Mouse (Mus musculus) layer of hippocampus, adult 2 months (tissue): ENCODE measurements around the gene Sh3gl1. TPM values are rescaled to one million over a fixed set of nuclear protein-coding genes. Genes with fewer than 3 reads are reported as not detected.

Experiments
- DNase-seq, 2 experiments: peaks; one replicate each; pipeline ENCODE4 v3.0.0; 2022; ENCODE audit warnings: low spot score in 2 of 2
- H3K27ac ChIP-seq: fragments of 200-600 bp; 2 replicates; pipeline ENCODE4 v1.8.1; 2022
- H3K4me3 ChIP-seq: fragments of 200-600 bp; 2 replicates; pipeline ENCODE4 v1.8.1; 2022; ENCODE audit warnings: mild to moderate bottlenecking
- CTCF ChIP-seq: fragments of 200-600 bp; conservative IDR thresholded peaks from 2 replicates; pipeline ENCODE4 v1.8.1; 2022; ENCODE audit warnings: antibody characterized with exemption, mild to moderate bottlenecking, moderate library complexity
- total RNA-seq, 2 experiments: library from RNA; stranded (reverse); gene quantifications; 2 replicates each; pipeline ENCODE4 v1.2.3; 2021

Sh3gl1 gene
- total RNA-seq, 2 experiments from 2014 or later: 63.0 to 69.7 TPM

DNA sequence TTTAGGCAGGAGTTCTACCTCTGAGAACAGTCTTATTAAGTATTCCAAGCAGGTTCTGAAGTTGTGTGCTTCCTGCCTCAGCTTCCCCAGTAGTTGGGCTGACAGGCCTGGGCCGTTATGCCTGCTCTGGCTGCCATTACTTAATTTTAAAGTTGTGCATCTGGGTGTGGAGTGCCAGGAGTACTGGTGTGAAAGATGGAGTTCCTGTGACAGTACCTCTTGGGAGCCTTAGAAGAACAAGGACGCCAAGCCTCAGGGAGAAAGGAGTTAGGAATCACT lies 26.5 kb downstream of the Sh3gl1 start:
- Histone ChIP-seq H3K27ac (peak overlapping the region; percentile 95), H3K4me3 (peak overlapping the region; percentile 97)
- no peak for DNase-seq
- TF ChIP-seq CTCF: no peak

DNA sequence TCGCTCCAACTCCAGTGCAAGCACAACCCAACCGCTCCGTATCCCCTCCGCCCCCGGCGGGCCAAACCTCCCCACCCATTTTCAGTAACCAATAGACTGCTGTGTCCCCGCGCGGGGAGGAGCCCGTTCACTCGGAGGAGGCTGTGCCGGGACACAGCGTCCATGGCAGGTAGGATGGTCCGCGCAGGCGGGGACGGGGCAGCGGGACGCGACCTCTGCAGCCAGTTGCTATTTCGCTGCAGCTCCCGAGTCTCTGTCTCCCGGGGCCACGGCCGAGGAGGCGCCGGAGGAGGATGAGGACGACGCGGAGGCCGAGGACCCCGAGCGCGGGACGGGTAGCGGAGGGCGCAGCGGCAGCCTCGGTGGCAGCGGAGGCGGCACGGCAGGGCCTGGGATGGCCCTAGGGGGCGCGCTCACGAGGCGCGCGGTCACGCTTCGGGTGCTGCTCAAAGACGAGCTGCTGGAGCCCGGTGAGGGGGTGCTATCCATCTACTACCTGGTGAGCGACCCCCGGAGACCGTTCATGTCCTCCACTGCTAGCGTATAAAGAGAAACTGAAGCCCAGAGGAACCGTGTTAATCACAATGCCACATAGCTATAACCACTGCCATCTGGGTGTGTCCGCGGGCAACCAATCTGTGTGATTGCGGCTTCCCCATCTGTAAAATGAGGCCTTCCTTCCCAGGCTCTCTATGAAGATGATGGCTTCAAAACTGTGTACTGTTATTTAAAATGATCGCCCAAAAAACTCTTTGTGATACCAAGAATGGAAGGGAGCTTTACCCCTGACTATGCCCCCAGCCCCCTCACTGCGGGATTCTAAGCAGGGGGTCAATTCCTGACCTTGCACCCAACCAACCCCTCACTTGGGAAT lies 27.1 kb downstream of the Sh3gl1 start:
- peak; percentile 92 to 93 for DNase-seq
- peak; percentile 71 for TF ChIP-seq CTCF
- H3K4me3 ChIP-seq: peak overlapping the region; percentile 97
- peak overlapping the region; percentile 95 for H3K27ac ChIP-seq

DNA sequence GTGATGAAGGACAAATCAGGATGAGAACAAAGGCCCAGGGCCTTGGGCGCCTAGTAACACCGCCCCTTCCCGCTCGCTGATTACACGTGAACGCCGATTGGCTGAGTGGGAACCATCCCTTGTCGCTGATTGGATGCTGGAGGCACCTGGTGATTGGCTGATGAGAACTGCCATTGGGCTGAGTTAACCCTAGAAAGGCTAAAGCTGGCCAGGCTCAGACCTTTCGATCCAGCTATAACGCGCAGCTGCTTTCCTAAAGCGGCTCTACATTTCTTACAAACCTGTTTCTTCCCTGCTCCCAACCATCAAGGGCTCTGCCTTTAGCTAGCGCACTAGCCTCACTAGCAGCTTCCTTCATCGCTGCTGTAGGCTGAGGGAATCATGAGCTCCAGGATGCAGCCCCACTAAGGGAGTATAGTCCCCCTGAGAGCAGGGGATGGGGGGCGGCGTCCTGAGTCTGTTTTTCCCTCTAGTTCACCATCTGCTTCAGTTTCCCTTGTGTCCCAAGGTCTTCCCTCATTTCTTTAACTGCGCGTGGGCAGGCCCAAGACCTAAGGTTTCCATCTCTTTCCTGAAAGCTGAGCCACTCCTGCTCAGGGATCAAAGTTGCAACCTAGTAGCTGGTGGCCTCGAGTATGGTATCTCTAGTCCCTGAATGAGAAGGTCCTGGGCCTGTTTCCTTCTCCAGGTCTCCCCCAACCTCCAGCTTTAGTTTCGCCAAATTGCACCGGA lies 27.9 kb downstream of the Sh3gl1 start:
- TF ChIP-seq CTCF: no peak
- peak; percentile 90 to 95 for DNase-seq
- Histone ChIP-seq H3K4me3 (peak overlapping the region; percentile 97), H3K27ac (peak overlapping the region; percentile 95)

DNA sequence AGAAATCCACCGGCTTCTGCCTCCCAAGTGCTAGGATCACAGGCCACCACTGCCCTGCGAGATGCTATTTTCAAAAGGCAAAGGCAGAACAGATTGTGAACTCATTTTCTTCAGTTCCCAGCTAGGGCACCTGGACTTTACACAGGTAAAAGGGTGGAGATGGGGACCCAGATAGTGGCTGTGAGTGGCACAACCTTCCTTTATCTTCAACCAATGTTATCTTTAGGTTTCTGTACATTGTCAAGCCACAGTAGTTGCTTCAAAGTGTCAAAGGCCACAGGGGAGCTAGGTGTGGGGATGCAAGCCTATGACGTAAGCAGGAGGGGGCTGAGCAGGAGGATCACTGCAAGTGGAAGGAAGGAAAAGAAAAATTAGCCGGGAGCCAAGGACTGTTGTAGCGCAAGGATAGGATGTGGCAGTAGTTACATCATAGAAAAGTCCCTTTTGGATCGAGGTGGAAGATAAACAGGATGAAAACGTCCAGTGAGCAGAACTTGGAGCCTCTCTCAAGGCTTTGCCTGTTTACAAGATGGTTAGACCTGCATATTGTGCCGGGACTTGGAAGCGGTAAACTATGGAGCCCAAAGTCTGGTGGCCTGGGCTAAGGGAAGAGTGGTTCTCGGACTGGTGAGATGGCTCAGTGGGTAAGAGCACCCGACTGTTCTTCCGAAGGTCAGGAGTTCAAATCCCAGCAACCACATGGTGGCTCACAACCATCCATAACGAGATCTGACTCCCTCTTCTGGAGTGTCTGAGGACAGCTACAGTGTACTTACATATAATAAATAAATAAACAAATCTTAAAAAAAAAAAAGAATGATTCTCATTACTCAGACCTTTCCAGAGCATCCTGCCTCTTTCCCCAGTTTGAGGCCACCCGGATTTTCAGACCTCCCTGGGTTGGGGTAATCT lies 28.7 kb downstream of the Sh3gl1 start:
- H3K27ac ChIP-seq: peak overlapping the region; percentile 95

DNA sequence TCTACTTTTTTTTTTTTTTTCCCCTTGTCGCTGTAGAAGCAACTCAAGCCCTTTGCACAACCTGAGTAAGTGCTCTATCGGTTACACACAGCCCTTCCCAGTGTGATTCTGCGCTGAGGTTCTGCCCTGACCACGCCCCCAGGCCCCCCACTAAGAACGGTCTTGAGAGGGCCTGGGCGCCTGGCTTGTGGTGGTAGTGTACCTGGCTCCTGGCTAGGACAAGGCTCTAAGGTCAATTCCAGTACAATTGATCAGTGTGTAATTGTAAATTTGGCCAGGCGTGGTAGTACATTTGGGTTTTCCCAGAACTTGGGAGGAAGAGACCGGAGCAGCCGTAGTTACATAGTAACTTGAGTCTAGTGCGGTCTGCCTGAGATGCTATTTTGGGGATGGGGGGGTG lies 29.5 kb downstream of the Sh3gl1 start:
- no peak overlapping the region for H3K4me3 ChIP-seq
- DNase-seq: no peak
- H3K27ac ChIP-seq: no peak overlapping the region
- TF ChIP-seq CTCF: no peak

More for the DNA sequence above, 28.7 kb downstream of the Sh3gl1 start:
- no peak for DNase-seq
- H3K4me3 ChIP-seq: peak overlapping the region; percentile 97
- peak; percentile 58 for TF ChIP-seq CTCF

DNA sequence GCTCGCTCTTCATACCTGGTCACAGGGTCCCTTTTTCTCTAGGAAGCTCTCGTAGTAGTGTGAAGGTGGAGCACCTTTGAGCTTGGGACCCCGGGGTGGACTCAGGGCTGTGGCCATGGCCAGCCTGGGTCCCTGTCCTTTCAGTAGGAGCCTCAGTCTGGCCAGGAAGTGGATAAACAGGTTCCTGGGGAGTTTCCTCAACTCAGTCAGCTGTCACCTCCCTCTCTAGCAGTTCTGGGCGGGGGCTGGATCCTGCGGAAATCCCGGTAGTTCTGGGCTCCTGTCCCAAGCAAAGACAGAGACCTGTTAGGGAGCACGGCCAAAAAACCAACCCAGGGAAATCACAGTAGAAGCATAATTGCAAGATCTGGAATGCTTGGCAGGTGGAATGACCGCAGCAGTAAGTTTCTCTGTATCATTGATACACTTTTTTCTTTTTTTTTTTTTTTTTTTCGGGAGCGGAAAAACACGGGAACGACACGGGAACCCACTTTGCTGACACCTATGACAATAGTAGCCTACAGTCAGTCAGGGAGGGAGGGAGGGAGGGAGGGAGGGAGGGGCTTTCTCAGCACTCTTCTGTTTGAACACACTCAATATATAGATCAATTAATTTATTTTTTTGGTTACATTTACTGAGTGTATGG lies 30.9 kb downstream of the Sh3gl1 start, which contains the start of the genes Stap2 and Mpnd:
Gene Stap2 (minus strand): TSS at position 170 of the 647 bp plus-strand sequence.
Gene Mpnd (plus strand): TSS at position 297 of the 647 bp plus-strand sequence.
- no peak within 1 kb of the TSS for H3K27ac ChIP-seq
- TF ChIP-seq CTCF: no peak
- no peak for DNase-seq
- H3K4me3 ChIP-seq: peak within 1 kb of the TSS; percentile 26; the same call in 1 of the 2 replicates

DNA sequence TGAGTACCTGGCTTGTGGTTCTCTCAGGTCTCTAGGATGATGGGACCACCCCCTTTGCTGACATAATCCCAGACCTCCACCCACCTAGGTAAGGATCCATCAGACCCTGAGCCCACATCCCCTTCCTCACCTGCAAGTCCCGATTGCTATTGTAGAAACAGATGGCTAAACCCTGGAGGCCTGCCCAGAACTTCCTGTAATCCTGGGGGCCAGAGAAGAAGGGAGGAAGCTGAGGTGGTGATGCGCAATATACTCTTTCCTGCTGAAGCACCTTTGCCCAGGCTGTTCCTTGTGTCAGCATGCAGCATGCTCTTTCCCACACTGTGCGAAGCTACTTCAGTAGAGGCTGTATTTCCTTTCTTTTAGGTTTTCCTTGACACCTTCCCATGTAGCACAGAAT lies 33.4 kb downstream of the Sh3gl1 start:
- DNase-seq: no peak
- TF ChIP-seq CTCF: no peak
- Histone ChIP-seq H3K4me3 (no peak overlapping the region), H3K27ac (no peak overlapping the region)

DNA sequence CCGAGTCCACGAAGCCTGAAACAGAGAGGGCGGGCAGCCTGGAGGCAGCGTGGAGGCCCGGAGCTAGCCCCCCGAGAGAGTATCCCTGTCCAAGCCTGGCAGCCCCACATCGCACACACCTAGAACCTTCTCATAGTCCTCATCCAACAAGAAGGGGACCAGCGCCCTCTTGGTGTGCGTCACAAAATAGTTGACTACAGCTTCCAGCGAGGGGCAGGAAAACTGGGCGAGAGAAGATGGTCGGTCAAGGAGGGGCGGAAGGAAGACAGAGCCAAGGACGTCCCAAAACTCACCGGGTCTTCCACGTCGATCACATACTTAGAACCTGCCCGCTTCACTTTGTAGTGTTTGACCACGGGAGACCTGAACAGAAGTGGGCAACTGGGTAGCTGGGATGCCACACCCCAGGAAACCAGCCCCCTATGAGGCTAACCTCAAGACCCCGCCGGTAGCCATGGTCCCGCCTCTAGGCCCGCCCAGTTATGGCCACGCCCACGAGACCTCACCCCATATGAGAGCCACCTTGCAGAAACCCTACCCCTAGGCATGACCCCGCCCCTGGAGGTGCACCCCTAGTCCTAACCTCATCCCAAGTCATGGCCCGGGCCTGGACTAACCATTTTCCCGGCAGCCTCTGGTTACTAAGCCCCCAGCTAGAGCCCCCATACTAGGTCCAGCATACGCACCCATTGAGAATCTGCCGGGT lies 36.5 kb downstream of the Sh3gl1 start:
- no peak for DNase-seq
- H3K4me3 ChIP-seq: no peak overlapping the region
- peak; percentile 19; the same call in 1 of the 2 replicates for TF ChIP-seq CTCF
- no peak overlapping the region for H3K27ac ChIP-seq

DNA sequence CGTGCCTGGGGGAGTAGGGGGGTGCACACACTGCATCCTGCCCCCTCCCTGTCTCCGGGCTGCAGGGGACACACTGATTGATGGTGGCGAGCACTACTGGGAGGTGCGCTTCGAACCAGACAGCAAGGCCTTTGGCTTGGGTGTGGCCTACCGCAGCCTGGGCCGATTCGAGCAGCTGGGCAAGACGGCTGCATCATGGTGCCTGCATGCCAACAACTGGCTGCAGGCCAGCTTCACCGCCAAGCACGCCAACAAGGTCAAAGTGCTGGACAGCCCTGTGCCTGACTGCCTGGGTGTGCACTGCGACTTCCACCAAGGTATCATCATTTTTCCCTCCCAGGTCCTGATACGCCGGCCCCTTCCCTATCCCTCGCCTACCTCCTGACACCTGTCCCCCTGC lies 40.4 kb downstream of the Sh3gl1 start:
- no peak for DNase-seq
- TF ChIP-seq CTCF: no peak
- no peak overlapping the region for H3K4me3 ChIP-seq
- no peak overlapping the region for H3K27ac ChIP-seq

DNA sequence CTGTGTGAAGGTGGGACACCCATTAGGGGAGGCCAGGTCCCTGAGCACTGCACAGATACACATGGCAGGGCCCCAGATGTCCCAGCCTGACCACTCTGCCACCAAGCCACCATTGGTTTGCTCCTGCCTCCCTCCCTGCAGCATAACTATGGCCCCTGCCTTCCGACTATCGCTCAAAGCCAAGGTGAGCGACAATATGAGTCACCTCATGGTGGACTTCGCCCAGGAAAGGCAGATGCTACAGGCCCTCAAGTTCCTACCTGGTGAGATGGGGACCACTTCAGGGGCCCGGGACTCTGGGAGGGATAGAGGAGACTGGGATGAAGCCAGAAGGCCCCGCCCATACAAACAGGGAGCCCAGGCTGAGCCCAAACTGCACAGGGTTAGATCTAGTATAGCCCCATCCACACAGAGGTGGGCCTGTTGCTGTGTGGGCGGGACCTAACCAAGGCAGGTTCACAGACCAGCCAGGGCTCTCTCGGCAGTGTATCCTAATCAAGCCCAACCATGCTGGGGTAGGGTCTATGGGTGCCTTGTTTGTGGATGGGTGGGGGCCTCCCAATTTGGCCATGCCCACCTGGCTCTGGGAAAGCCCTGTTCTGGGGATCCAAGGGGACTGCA lies 46.0 kb downstream of the Sh3gl1 start:
- Histone ChIP-seq H3K4me3 (no peak overlapping the region), H3K27ac (no peak overlapping the region)
- no peak for TF ChIP-seq CTCF
- no peak for DNase-seq

DNA sequence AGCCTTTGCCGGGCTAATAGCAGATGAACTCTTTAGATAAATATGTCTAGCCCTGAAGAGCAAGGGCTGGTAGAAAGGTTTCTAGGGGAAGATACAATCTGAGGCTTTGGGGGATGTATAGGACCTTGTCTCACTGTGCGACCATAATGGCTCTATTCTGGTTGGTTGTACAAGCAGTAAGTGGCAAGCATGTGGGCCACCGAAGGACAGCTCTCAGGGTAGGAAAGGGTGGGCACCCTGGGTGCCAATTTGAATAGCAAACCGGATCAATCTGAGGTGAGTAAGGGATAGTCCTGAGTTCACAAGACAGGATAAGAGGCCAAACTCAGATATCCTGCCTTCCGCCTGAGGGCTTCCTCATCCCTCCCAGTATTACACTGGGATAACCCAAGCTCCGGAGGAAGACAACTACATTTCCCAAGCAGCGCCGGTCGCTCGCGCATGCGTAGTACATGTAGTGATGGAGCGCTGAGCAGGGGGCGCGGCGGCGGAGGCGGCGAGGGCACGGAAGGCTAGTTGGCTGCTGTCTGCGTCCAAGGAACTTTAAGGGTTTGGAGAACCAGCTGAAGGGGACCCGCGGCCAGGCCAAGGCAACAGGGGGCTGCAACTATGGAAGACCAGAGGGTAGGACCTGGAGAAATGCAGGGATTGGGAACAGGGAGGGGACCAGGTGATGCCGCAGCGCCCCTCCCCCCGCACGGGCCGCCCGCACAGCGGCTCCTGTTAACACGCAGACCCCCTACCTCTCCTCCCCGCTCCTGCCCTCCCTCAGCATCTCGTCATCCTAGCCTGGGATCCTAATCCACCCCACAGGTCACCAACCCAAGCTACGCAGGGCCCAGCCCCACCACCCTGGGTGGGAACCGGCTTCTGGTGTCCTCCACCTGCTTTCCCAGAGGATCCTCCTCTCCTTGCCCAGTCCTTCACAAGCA lies 50.1 kb downstream of the Sh3gl1 start, which contains the start of gene Fsd1:
Gene Fsd1 (plus strand): TSS at position 480 of the 932 bp plus-strand sequence.
- peak within 1 kb of the TSS; percentile 82 for H3K4me3 ChIP-seq
- H3K27ac ChIP-seq: peak within 1 kb of the TSS; percentile 82
- 0 out of 2 replicates have a peak, but pooled peaks have one; percentile 8 for TF ChIP-seq CTCF
- peak; percentile 82 to 83 for DNase-seq
